Mouse (Mus musculus) splenic B cell, adult 2 months (primary cell): Measurements from ENCODE around the gene Epb42.
A peak's percentile ranks its signal among the peaks of the same experiment; 100 is the strongest.
"Not testable (repeated sequence)": the region's sequence is repeated elsewhere in the genome, so short reads cannot be mapped to it uniquely, and the experiment has no call there.

Source experiments
- DNase-seq: peaks from one replicate; pipeline ENCODE4 v3.0.0-alpha.2; 2011; ENCODE audit warnings: low read depth, low spot score
- H3K27me3 ChIP-seq: 2 replicates; pipeline ENCODE4 v1.6.1; 2012; ENCODE audit warnings: mild to moderate bottlenecking, low read length, moderate library complexity, mixed read lengths; ENCODE audit not compliant: control insufficient read depth, poor library complexity, insufficient read depth, severe bottlenecking
- H3K36me3 ChIP-seq: 2 replicates; pipeline ENCODE4 v1.6.1; 2012; ENCODE audit warnings: mild to moderate bottlenecking, low read length, moderate library complexity, mixed read lengths; ENCODE audit not compliant: control insufficient read depth, poor library complexity, insufficient read depth, severe bottlenecking

The Epb42 gene

GRCm38 (mm10) chr2:120983611-120984010, 53.3 kb downstream of the Epb42 start:
- Histone ChIP-seq H3K27me3 (no peaks in the 10 kb centered on the region), H3K36me3 (peaks cover 11% of the 10 kb centered on the region)
- no peak for DNase-seq

- peaks cover 5% of the 10 kb centered on the region; the same call in 1 of the 2 replicates for H3K36me3 ChIP-seq
- no peak for DNase-seq
- no peaks in the 10 kb centered on the region for H3K27me3 ChIP-seq
Measured at GRCm38 (mm10) chr2:120980861-120981260, 56.0 kb downstream of the Epb42 start.

DNA sequence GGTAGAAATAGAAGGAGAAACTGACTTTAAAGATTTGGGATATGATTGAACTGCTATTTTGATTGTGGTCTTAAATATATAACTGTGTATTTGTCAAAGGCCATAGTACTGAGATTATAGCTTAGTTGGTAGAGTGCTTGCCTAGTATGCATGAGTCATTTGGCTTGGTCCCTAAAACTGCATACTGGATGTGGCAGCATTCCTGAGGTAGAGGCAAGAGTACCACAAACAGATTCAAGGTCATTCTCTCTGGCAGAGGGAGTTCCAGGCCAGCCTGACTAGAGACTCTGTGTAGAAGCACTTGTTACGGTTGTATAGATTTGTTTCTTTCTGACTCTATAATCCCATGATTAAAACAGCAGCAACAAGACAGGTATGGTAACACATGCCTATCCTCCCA, 57.1 kb downstream of the Epb42 start:
- H3K36me3 ChIP-seq = peaks cover 5% of the 10 kb centered on the region; the same call in 1 of the 2 replicates
- DNase-seq = no peak
- H3K27me3 ChIP-seq = no peaks in the 10 kb centered on the region

DNA sequence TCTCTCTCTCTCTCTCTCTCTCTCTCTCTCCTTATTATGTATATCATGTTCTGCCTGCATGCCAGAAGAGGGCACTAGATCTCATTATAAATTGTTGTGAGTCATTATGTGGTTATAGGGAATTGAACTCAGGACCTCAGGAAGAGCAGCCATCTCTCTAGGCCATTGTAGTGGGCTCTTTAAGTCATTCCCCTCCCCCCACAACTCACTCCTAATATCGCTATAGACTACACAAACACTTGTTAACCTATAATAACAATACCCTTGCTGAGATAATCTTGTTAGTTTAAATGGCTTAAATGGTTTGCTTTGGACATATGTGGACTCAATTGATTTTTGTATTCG, 58.2 kb downstream of the Epb42 start:
- H3K27me3 ChIP-seq = no peaks in the 10 kb centered on the region
- 0 out of 2 replicates have a peak, but pooled peaks cover 3% of the 10 kb centered on the region for H3K36me3 ChIP-seq
- DNase-seq = peak; percentile 50

DNA sequence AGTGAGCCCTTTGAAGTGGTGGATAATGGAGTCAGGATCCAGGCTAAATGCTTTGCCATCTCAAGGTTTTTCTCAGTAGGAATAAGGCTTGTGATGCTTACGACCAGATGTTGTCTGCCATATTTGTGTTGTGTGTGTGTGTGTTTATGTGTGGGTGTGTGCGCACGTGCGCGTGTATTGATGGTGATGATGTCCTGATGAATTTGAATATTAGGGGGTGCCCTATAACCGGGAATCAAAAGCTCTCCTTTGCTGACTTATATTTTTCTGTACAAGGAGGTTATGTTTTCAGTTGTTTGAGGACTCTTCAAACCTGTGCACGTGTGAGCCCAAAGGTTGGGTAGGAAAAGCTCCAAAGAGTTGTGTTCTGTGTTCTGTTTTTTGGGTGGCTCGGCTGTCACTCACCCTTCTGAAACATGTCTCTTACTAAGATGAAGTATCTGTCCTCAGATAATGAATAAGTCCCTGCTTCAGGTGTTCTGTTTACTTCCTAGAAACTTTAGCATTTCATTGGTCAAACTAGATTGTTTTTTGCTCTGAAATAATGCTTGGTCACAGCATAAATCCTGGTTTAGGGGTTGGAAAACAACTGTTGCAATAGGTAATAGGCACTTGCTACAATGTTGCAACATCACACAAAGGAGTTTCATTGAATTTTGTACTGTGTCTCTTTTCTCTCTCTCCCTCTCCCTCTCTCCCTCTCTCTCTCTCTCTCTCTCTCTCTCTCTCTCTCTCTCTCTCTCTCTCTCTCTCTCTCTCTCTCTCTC, 58.8 kb downstream of the Epb42 start:
- DNase-seq = peak; percentile 10
- H3K36me3 ChIP-seq = 0 out of 2 replicates have a peak, but pooled peaks cover 3% of the 10 kb centered on the region
- H3K27me3 ChIP-seq = no peaks in the 10 kb centered on the region

- DNase-seq = peak; percentile 72
- Histone ChIP-seq H3K27me3 (no peaks in the 10 kb centered on the region), H3K36me3 (0 out of 2 replicates have a peak, but pooled peaks cover 3% of the 10 kb centered on the region)
Measured at GRCm38 (mm10) chr2:120976990-120977925, 59.6 kb downstream of the Epb42 start, which contains the start of gene Tmem62. Gene Tmem62 (plus strand): TSS chr2:120977017.

- Histone ChIP-seq H3K27me3 (no peaks in the 10 kb centered on the region), H3K36me3 (0 out of 2 replicates have a peak, but pooled peaks cover 3% of the 10 kb centered on the region)
- peak; percentile 47 for DNase-seq
Measured at GRCm38 (mm10) chr2:120976308-120976707, 60.6 kb downstream of the Epb42 start.

- Histone ChIP-seq H3K36me3 (no peaks in the 10 kb centered on the region), H3K27me3 (no peaks in the 10 kb centered on the region)
- DNase-seq = no peak
Measured at GRCm38 (mm10) chr2:120972964-120973363, 63.9 kb downstream of the Epb42 start.

DNA sequence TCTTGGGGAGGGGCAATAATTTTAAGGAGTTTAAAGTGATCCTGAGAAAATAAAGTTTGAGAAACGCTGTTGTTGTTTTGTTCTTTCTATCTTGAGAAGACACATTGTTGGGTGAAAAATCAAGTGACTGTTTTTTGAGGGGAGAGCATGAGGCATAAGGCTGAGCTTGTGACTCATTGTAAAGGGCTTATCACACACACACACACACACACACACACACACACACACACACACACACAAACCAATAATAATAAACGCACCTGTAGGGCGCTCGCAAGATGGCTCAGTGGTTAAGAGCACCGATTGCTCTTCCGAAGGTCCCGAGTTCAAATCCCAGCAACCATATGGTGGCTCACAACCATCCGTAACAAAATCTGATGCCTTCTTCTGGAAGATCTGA, 64.6 kb downstream of the Epb42 start:
- H3K27me3 ChIP-seq, H3K36me3 ChIP-seq, DNase-seq: not testable (repeated sequence)

DNA sequence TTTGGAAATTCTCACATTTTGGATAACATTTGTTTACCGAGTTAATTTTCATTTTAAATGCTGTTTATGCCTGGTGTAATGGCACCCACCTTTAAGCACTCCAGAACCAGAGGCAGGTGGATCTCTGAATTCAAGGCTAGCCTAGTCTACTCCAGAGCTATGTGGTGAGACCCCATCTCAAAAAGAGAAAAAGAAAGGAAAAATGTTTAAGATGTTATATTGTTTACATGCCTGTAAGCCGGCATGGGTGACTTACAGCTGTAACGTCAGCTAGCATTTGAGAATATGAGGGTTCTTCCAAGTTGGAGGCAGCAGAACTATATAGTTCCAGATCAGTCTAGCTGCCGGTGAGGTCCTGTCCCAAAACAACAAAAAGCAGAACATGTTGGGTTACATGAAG, 65.1 kb downstream of the Epb42 start:
- H3K27me3 ChIP-seq = no peaks in the 10 kb centered on the region
- no peak for DNase-seq
- H3K36me3 ChIP-seq = no peaks in the 10 kb centered on the region

DNA sequence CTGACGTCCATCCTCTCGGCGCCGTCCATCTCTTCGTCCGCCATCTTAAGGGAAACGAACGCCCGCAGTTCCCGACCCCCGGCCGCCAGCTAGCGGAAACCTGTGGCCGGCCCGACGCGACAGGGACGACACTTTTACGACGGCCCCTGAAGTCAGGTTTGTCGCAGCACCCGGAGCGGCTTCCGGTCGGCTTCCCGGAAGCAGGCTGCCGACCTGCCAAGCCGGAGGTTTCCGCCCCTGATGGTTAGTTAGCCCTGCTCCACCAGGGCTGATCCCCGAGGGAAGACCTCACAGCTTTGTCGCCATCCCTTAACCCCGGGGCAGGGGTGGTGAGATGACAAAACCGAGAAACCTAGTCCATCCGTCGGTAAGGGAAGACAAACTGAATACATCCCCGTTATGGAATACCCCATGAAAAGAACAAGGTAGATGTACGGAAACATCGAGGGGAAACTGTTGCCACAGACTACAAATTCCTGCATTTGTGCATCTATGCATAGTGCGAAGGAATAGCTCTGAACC, 66.3 kb downstream of the Epb42 start, which contains the start of gene Ubr1:
Gene Ubr1, minus strand, starts transcription at position 157 of the 522 bp plus-strand sequence.
- peak; percentile 91 for DNase-seq
- Histone ChIP-seq H3K36me3 (no peaks in the 10 kb centered on the region), H3K27me3 (no peaks in the 10 kb centered on the region)

- H3K36me3 ChIP-seq = no peaks in the 10 kb centered on the region
- no peak for DNase-seq
- H3K27me3 ChIP-seq = no peaks in the 10 kb centered on the region
Measured at GRCm38 (mm10) chr2:120970045-120970539, 66.8 kb downstream of the Epb42 start.
